Comparison of ENCODE assay signal across 9 mouse cellular contexts in the genomic region with DNA sequence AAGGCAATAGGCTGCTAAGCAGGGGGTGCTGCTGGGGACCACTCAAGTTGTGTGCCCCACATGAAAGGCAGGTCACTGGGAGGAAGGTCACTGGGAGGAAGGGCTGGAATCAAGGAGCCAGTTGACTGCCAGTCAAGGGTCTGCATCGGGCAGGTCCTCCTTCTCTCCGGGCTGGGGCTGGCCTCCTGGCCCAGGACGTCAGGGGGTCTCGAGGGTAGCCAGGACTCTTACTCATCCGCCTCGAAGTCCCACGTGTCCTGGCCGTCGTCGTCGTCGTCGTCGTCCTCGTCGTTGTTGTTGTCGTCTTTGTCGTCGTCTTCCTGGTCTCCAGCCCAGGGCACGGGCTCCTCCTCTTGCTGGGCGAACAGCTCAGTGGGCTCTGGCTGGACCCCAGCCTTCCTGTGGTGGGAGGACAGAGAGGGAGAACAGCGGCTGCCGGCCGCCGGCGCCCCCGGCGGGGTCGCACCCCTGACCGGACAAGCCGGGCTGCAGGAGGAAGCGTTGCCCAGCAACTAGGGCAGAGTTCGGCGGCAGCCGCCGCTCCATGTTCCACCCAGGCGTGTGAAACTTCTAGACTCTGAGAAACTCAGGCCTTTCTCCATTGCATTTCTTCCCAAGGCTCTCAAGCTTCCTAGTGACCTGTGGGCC. TPM values are rescaled to one million over a fixed set of nuclear protein-coding genes. Genes with fewer than 3 reads are reported as not detected.
A peak's percentile ranks its signal among the peaks of the same experiment; 100 is the strongest.
DNase-seq lines count a peak whose midpoint lies in the region; ATAC-seq and TF ChIP-seq lines count a peak whose summit lies in the region.
"Had no signal": no experiment of that assay in that cellular context is flagged by ENCODE, and none has a peak within 500 bp of the region (broad histone marks: within the 10 kb centered on the region; RNA-seq: fewer than 3 reads in every experiment).

No protein-coding gene starts in this region.

- 0 out of 2 replicates have a peak overlapping the region, but pooled peaks have one; percentile 30 for H3K9ac ChIP-seq in heart, adult 2 months (ENCODE audit: low read depth, low read length)
- H3K9ac ChIP-seq in hindbrain, embryonic 11.5 days (ENCODE audit: low read depth, low read length): no peak overlapping the region
- H3K9ac ChIP-seq in limb, embryonic 15.5 days: no peak overlapping the region; the same call in 1 of the 2 replicates
- H3K9ac ChIP-seq in neural tube, embryonic 14.5 days (replicated peaks; ENCODE audit: low read depth, low read length): 0 out of 2 replicates have a peak overlapping the region, but pooled peaks have one; percentile 21

- TF ChIP-seq CTCF in heart, adult 2 months (IDR thresholded peaks at IDR 0.05): no peak

- peak; percentile 3 to 23 for DNase-seq in heart, adult 2 months
- no peak for DNase-seq in heart, adult 8-10 months (ENCODE audit: low spot score)
- DNase-seq in embryo, embryonic 9.5 days (ENCODE audit: extremely low spot score): peak; percentile 44
- peak; percentile 39 for DNase-seq in hindbrain, embryonic 11.5 days (ENCODE audit: low spot score)
- DNase-seq in layer of hippocampus, postnatal 14 days (ENCODE audit: low spot score in 2 of 2): no peak

- no peaks in the 10 kb centered on the region; the same call in 1 of the 2 replicates for H3K4me1 ChIP-seq in heart, adult 2 months (ENCODE audit: control insufficient read depth, insufficient read depth, low read length)
- peaks cover 2% of the 10 kb centered on the region; the same call in 1 of the 2 replicates for H3K4me1 ChIP-seq in hindbrain, embryonic 11.5 days (replicated peaks; ENCODE audit: control insufficient read depth, insufficient read depth, low read length)
- 0 out of 2 replicates have a peak, but pooled peaks cover 2% of the 10 kb centered on the region for H3K4me1 ChIP-seq in limb, embryonic 15.5 days
- H3K4me1 ChIP-seq in neural tube, embryonic 14.5 days (ENCODE audit: control insufficient read depth, insufficient read depth, low read length): no peaks in the 10 kb centered on the region

- intact Hi-C loops in heart, adult 2 months (cut with DNase I): no loop called here

- 15% methylated on average over 37 of the region's 37 CpGs for WGBS in heart, adult 2 months
- 18% methylated on average over 36 of the region's 37 CpGs for WGBS in hindbrain, embryonic 11.5 days
- 43% methylated on average over 37 of the region's 37 CpGs for WGBS in limb, embryonic 15.5 days
- 46% methylated on average over 36 of the region's 37 CpGs for whole genome bisulfite sequencing in neural tube, embryonic 14.5 days

- peak; percentile 30; the same call in 1 of the 2 replicates for ATAC-seq in hindbrain, embryonic 11.5 days (ENCODE audit: low FRiP score)
- no peak for ATAC-seq in limb, embryonic 15.5 days (ENCODE audit: insufficient number of reproducible peaks, low FRiP score, low TSS enrichment, low read depth)
- peak; percentile 44; the same call in 1 of the 2 replicates for ATAC-seq in neural tube, embryonic 14.5 days (ENCODE audit: low read depth)
- no peak for ATAC-seq in inflammation-experienced regulatory T-cells, adult 6 months

- no peak for TF ChIP-seq EP300 in heart, adult 2 months (IDR thresholded peaks at IDR 0.05; ENCODE audit: insufficient read depth, low read depth, low read length)

- H3K79me2 ChIP-seq in heart, adult 2 months (replicated peaks; ENCODE audit: control insufficient read depth, insufficient read depth, low read length): no peaks in the 10 kb centered on the region

- peak overlapping the region; percentile 49 for H3K4me2 ChIP-seq in hindbrain, embryonic 11.5 days (replicated peaks; ENCODE audit: low read depth, low read length)
- peak overlapping the region; percentile 41 for H3K4me2 ChIP-seq in limb, embryonic 15.5 days
- H3K4me2 ChIP-seq in neural tube, embryonic 14.5 days (ENCODE audit: low read depth, low read length): peak overlapping the region; percentile 38

- no peaks in the 10 kb centered on the region for H3K36me3 ChIP-seq in heart, adult 2 months (ENCODE audit: control insufficient read depth, insufficient read depth, low read length)
- no peaks in the 10 kb centered on the region for H3K36me3 ChIP-seq in hindbrain, embryonic 11.5 days (ENCODE audit: control insufficient read depth, insufficient read depth, low read length)
- no peaks in the 10 kb centered on the region for H3K36me3 ChIP-seq in limb, embryonic 15.5 days
- H3K36me3 ChIP-seq in neural tube, embryonic 14.5 days (ENCODE audit: control insufficient read depth, insufficient read depth, low read length): no peaks in the 10 kb centered on the region

- no peak overlapping the region for H3K27ac ChIP-seq in heart, adult 2 months
- no peak overlapping the region for H3K27ac ChIP-seq in hindbrain, embryonic 11.5 days (ENCODE audit: low read depth, low read length)
- no peak overlapping the region for H3K27ac ChIP-seq in limb, embryonic 15.5 days
- no peak overlapping the region for H3K27ac ChIP-seq in neural tube, embryonic 14.5 days (ENCODE audit: low read depth, low read length)

- TF ChIP-seq POLR2A in heart, adult 2 months (IDR thresholded peaks at IDR 0.05; ENCODE audit: insufficient read depth, low read depth, low read length): no peak

- peak overlapping the region; percentile 24; the same call in 1 of the 2 replicates for H3K4me3 ChIP-seq in heart, adult 2 months
- H3K4me3 ChIP-seq in hindbrain, embryonic 11.5 days (ENCODE audit: low read depth, low read length): peak overlapping the region; percentile 8; the same call in 1 of the 2 replicates
- peak overlapping the region; percentile 27 for H3K4me3 ChIP-seq in limb, embryonic 15.5 days
- no peak overlapping the region for H3K4me3 ChIP-seq in neural tube, embryonic 14.5 days (ENCODE audit: low read depth, low read length)

- no peaks in the 10 kb centered on the region for H3K9me3 ChIP-seq in hindbrain, embryonic 11.5 days (ENCODE audit: control insufficient read depth, low read length)
- no peaks in the 10 kb centered on the region for H3K9me3 ChIP-seq in limb, embryonic 15.5 days
- H3K9me3 ChIP-seq in neural tube, embryonic 14.5 days (ENCODE audit: control insufficient read depth, low read length): no peaks in the 10 kb centered on the region

- H3K27me3 ChIP-seq in heart, adult 2 months (ENCODE audit: control insufficient read depth, insufficient read depth, low read length): no peaks in the 10 kb centered on the region
- H3K27me3 ChIP-seq in hindbrain, embryonic 11.5 days (ENCODE audit: control insufficient read depth, insufficient read depth, low read length): no peaks in the 10 kb centered on the region
- H3K27me3 ChIP-seq in limb, embryonic 15.5 days: no peaks in the 10 kb centered on the region
- no peaks in the 10 kb centered on the region for H3K27me3 ChIP-seq in neural tube, embryonic 14.5 days (ENCODE audit: control insufficient read depth, insufficient read depth, low read length)

RNA-seq across cellular contexts. Expression of a gene that starts 7.5 kb away (rescaled TPM):
- under 1 TPM; 0.11 to 0.23 TPM for total RNA-seq in heart, adult 2 months (2021)
- 0.25 and 0.32 TPM in 2 replicates for polyA plus RNA-seq in heart, adult 2 months (2012; rRNA removed)
- under 1 TPM in 3 of 4 experiments, not detected in 1; 0.19 to 0.57 (median 0.25) TPM for total RNA-seq in heart, adult 8-10 months (2022)
- 2.1 and 2.4 TPM in 2 replicates for polyA plus RNA-seq in hindbrain, embryonic 11.5 days (2014; fragmentation: Nextera tagmentation; extraction: Ambion mirVana)
- 0.40 and 0.77 TPM in 2 replicates for polyA plus RNA-seq in limb, embryonic 15.5 days (2015; fragmentation: Nextera tagmentation; extraction: Ambion mirVana)
- polyA plus RNA-seq in neural tube, embryonic 14.5 days (2014; fragmentation: Nextera tagmentation; extraction: Ambion mirVana): 0.37 and 0.43 TPM in 2 replicates
- total RNA-seq in layer of hippocampus, postnatal 14 days (2021): under 1 TPM; 0.41 to 0.53 TPM
- not detected for polyA plus RNA-seq in inflammation-experienced regulatory T-cells, adult 6 months (2017; shearing (Covaris generic))

RNA-seq across cellular contexts. Expression of a gene that starts 7.6 kb away (rescaled TPM):
- not detected for total RNA-seq in heart, adult 2 months (2021)
- not detected in 2 replicates for polyA plus RNA-seq in heart, adult 2 months (2012; rRNA removed)
- total RNA-seq in heart, adult 8-10 months (2022): not detected
- not detected in 2 replicates for polyA plus RNA-seq in hindbrain, embryonic 11.5 days (2014; fragmentation: Nextera tagmentation; extraction: Ambion mirVana)
- not detected in 2 replicates for polyA plus RNA-seq in limb, embryonic 15.5 days (2015; fragmentation: Nextera tagmentation; extraction: Ambion mirVana)
- not detected in 2 replicates for polyA plus RNA-seq in neural tube, embryonic 14.5 days (2014; fragmentation: Nextera tagmentation; extraction: Ambion mirVana)
- not detected for total RNA-seq in layer of hippocampus, postnatal 14 days (2021)
- polyA plus RNA-seq in inflammation-experienced regulatory T-cells, adult 6 months (2017; shearing (Covaris generic)): not detected
- polyA plus RNA-seq: large intestine, adult 2 months had no signal

RNA-seq across cellular contexts. Expression of a gene that starts 41.5 kb away (rescaled TPM):
- 10 to 100 TPM; 32.1 to 32.8 TPM for total RNA-seq in heart, adult 2 months (2021)
- 11.2 and 21.6 TPM in 2 replicates for polyA plus RNA-seq in heart, adult 2 months (2012; rRNA removed)
- total RNA-seq in heart, adult 8-10 months (2022): 10 to 100 TPM; 25.2 to 36.2 (median 30.8) TPM
- polyA plus RNA-seq in hindbrain, embryonic 11.5 days (2014; fragmentation: Nextera tagmentation; extraction: Ambion mirVana): 101 and 116 TPM in 2 replicates
- 68.7 and 73.2 TPM in 2 replicates for polyA plus RNA-seq in limb, embryonic 15.5 days (2015; fragmentation: Nextera tagmentation; extraction: Ambion mirVana)
- 74.4 and 78.0 TPM in 2 replicates for polyA plus RNA-seq in neural tube, embryonic 14.5 days (2014; fragmentation: Nextera tagmentation; extraction: Ambion mirVana)
- 10 to 100 TPM; 90.7 to 93.2 TPM for total RNA-seq in layer of hippocampus, postnatal 14 days (2021)
- 100 to 1,000 TPM in 1 of 3 experiments, 10 to 100 TPM in 2; 70.1 to 114 (median 85.7) TPM for polyA plus RNA-seq in inflammation-experienced regulatory T-cells, adult 6 months (2017; shearing (Covaris generic))

RNA-seq across cellular contexts. Expression of a gene that starts 47.0 kb away (rescaled TPM):
- total RNA-seq in heart, adult 2 months (2021): 1 to 10 TPM; 2.3 to 2.5 TPM
- polyA plus RNA-seq in heart, adult 2 months (2012; rRNA removed): 0.12 and 0.47 TPM in 2 replicates
- 1 to 10 TPM; 2.0 to 2.4 (median 2.3) TPM for total RNA-seq in heart, adult 8-10 months (2022)
- polyA plus RNA-seq in hindbrain, embryonic 11.5 days (2014; fragmentation: Nextera tagmentation; extraction: Ambion mirVana): 0.85 and 1.2 TPM in 2 replicates
- polyA plus RNA-seq in limb, embryonic 15.5 days (2015; fragmentation: Nextera tagmentation; extraction: Ambion mirVana): 0.96 and 1.0 TPM in 2 replicates
- polyA plus RNA-seq in neural tube, embryonic 14.5 days (2014; fragmentation: Nextera tagmentation; extraction: Ambion mirVana): 0.50 and 0.82 TPM in 2 replicates
- total RNA-seq in layer of hippocampus, postnatal 14 days (2021): under 1 TPM in 1 of 2 experiments, not detected in 1; 0.74 TPM
- polyA plus RNA-seq in inflammation-experienced regulatory T-cells, adult 6 months (2017; shearing (Covaris generic)): under 1 TPM in 1 of 3 experiments, not detected in 2; 0.78 TPM

Comparison
In these comparisons a context has a peak if more than half of its experiments do, and no peak if none do; other contexts are left out.
1. DNase-seq: peak in heart, adult 2 months (2 of 2), embryo, embryonic 9.5 days (single experiment) and hindbrain, embryonic 11.5 days (single experiment); none in heart, adult 8-10 months (single experiment) and layer of hippocampus, postnatal 14 days (0 of 2).
2. H3K9ac ChIP-seq: peak in heart, adult 2 months (single experiment) and neural tube, embryonic 14.5 days (single experiment); none in hindbrain, embryonic 11.5 days (single experiment) and limb, embryonic 15.5 days (single experiment).
3. ATAC-seq: peak in hindbrain, embryonic 11.5 days (single experiment) and neural tube, embryonic 14.5 days (single experiment); none in limb, embryonic 15.5 days (single experiment) and inflammation-experienced regulatory T-cells, adult 6 months (single experiment).
4. Peak in every context shown above with its lines, with median percentiles within 50 percentile points of each other: H3K4me2 ChIP-seq.